In genomic region chr14:24092391-24092790, GRCm38 (mm10) we compare ENCODE assay signal across 32 mouse cellular contexts.
DNase-seq lines count a peak whose midpoint lies in the region; ATAC-seq lines count a peak whose summit lies in the region.
"Had no signal": no experiment of that assay in that cellular context is flagged by ENCODE, and none has a peak within 500 bp of the region (broad histone marks: within the 10 kb centered on the region; RNA-seq: fewer than 3 reads in every experiment).

No protein-coding gene starts in this region.

- H3K4me2 ChIP-seq in forebrain, embryonic 16.5 days (ENCODE audit: low read length), result no peak overlapping the region
- H3K4me2 ChIP-seq: embryonic facial prominence, embryonic 15.5 days; heart, embryonic 11.5 days; hindbrain, embryonic 12.5 days; limb, embryonic 15.5 days; liver, embryonic 13.5 days; midbrain, embryonic 12.5 days; neural tube, embryonic 13.5 days; stomach, embryonic 15.5 days had no signal

- H3K9me3 ChIP-seq in forebrain, embryonic 16.5 days (ENCODE audit: control insufficient read depth, low read length), result no peaks in the 10 kb centered on the region
- H3K9me3 ChIP-seq in forebrain, embryonic 10.5 days, result no peaks in the 10 kb centered on the region
- H3K9me3 ChIP-seq: embryonic facial prominence, embryonic 10.5 days; embryonic facial prominence, embryonic 15.5 days; hindbrain, embryonic 12.5 days; limb, embryonic 10.5 days; limb, embryonic 15.5 days; liver, embryonic 13.5 days; midbrain, embryonic 12.5 days; neural tube, embryonic 13.5 days; stomach, embryonic 15.5 days had no signal

- WGBS in forebrain, embryonic 16.5 days, result 68% methylated on average over 3 of the region's 3 CpGs
- WGBS in forebrain, embryonic 10.5 days, result 96% methylated on average over 3 of the region's 3 CpGs

- no peaks in the 10 kb centered on the region for H3K27me3 ChIP-seq in forebrain, embryonic 16.5 days (replicated peaks; ENCODE audit: control insufficient read depth, insufficient read depth, low read length)
- no peaks in the 10 kb centered on the region for H3K27me3 ChIP-seq in forebrain, embryonic 10.5 days (ENCODE audit: poor library complexity, severe bottlenecking)
- H3K27me3 ChIP-seq: embryonic facial prominence, embryonic 15.5 days; hindbrain, embryonic 12.5 days; limb, embryonic 15.5 days; liver, embryonic 13.5 days; megakaryocyte, embryonic 14.5 days; midbrain, embryonic 12.5 days; neural tube, embryonic 13.5 days; Patski; stomach, embryonic 15.5 days had no signal

- H3K36me3 ChIP-seq in forebrain, embryonic 16.5 days (ENCODE audit: control insufficient read depth, insufficient read depth), result no peaks in the 10 kb centered on the region
- H3K36me3 ChIP-seq in forebrain, embryonic 10.5 days (replicated peaks), result no peaks in the 10 kb centered on the region
- H3K36me3 ChIP-seq: embryonic facial prominence, embryonic 10.5 days; embryonic facial prominence, embryonic 15.5 days; hindbrain, embryonic 12.5 days; limb, embryonic 10.5 days; limb, embryonic 15.5 days; liver, embryonic 13.5 days; midbrain, embryonic 12.5 days; neural tube, embryonic 13.5 days; stomach, embryonic 15.5 days had no signal

- intact Hi-C loops in left cerebral cortex, postnatal 25 days (cut with DNase I), result no loop called here

- DNase-seq in forebrain, embryonic 10.5 days (ENCODE audit: extremely low spot score, low spot score), result no peak
- DNase-seq in left cerebral cortex, postnatal 25 days (ENCODE audit: low spot score in 2 of 2), result peak; percentile 4 to 9
- DNase-seq in left cerebral cortex, adult 8-10 months (ENCODE audit: low spot score in 2 of 2), result no peak
- peak; percentile 42 to 47 for DNase-seq in layer of hippocampus, adult 8-10 months (ENCODE audit: low spot score in 2 of 2)
- DNase-seq in kidney, postnatal 10 days, result no peak
- no peak for DNase-seq in yolk sac, embryonic 10.5 days (ENCODE audit: low spot score)
- DNase-seq: adrenal gland, postnatal 10 days; cerebellum, adult 18-20 months; gastrocnemius, postnatal 14 days; heart, postnatal 36 days; kidney, adult 8-10 months; liver, embryonic 13.5 days; lung, adult 18-20 months; lung, postnatal 4 days; right cerebral cortex, postnatal 25 days; thymus, adult 18-20 months; thymus, postnatal 25 days had no signal

- peaks cover 2% of the 10 kb centered on the region; the same call in 1 of the 2 replicates for H3K4me1 ChIP-seq in forebrain, embryonic 16.5 days (replicated peaks; ENCODE audit: control insufficient read depth, insufficient read depth, low read length)
- H3K4me1 ChIP-seq in forebrain, embryonic 10.5 days, result no peaks in the 10 kb centered on the region
- H3K4me1 ChIP-seq: embryonic facial prominence, embryonic 10.5 days; embryonic facial prominence, embryonic 15.5 days; hindbrain, embryonic 12.5 days; limb, embryonic 10.5 days; limb, embryonic 15.5 days; megakaryocyte, embryonic 14.5 days; midbrain, embryonic 12.5 days; neural tube, embryonic 13.5 days; stomach, embryonic 15.5 days had no signal

- H3K27ac ChIP-seq in forebrain, embryonic 16.5 days (ENCODE audit: low read length), result 0 out of 2 replicates have a peak overlapping the region, but pooled peaks have one; percentile 2
- H3K27ac ChIP-seq in forebrain, embryonic 10.5 days, result no peak overlapping the region
- H3K27ac ChIP-seq: embryonic facial prominence, embryonic 10.5 days; embryonic facial prominence, embryonic 15.5 days; hindbrain, embryonic 12.5 days; kidney, postnatal 0 days; limb, embryonic 10.5 days; limb, embryonic 15.5 days; liver, embryonic 13.5 days; midbrain, embryonic 12.5 days; neural tube, embryonic 13.5 days; stomach, embryonic 15.5 days had no signal

- H3K9ac ChIP-seq in forebrain, embryonic 16.5 days (replicated peaks; ENCODE audit: low read depth, low read length), result no peak overlapping the region
- H3K9ac ChIP-seq: embryonic facial prominence, embryonic 15.5 days; hindbrain, embryonic 12.5 days; limb, embryonic 15.5 days; liver, embryonic 13.5 days; midbrain, embryonic 12.5 days; neural tube, embryonic 13.5 days; stomach, embryonic 15.5 days had no signal

- ATAC-seq in forebrain, embryonic 16.5 days, result no peak
- ATAC-seq: intestine, embryonic 16.5 days; lung, postnatal 0 days; Patski had no signal

- no peak overlapping the region for H3K4me3 ChIP-seq in forebrain, embryonic 16.5 days (replicated peaks; ENCODE audit: low read length)
- no peak overlapping the region for H3K4me3 ChIP-seq in forebrain, embryonic 10.5 days
- H3K4me3 ChIP-seq: embryonic facial prominence, embryonic 10.5 days; embryonic facial prominence, embryonic 15.5 days; hindbrain, embryonic 12.5 days; limb, embryonic 10.5 days; limb, embryonic 15.5 days; liver, embryonic 13.5 days; megakaryocyte, embryonic 14.5 days; midbrain, embryonic 12.5 days; neural tube, embryonic 13.5 days; stomach, embryonic 15.5 days had no signal

Comparison
In these comparisons a context has a peak if more than half of its experiments do, and no peak if none do; other contexts are left out.
1. DNase-seq: peak in left cerebral cortex, postnatal 25 days (2 of 2) and layer of hippocampus, adult 8-10 months (2 of 2); none in forebrain, embryonic 10.5 days (single experiment), left cerebral cortex, adult 8-10 months (0 of 2), kidney, postnatal 10 days (single experiment) and yolk sac, embryonic 10.5 days (single experiment).